Mouse (Mus musculus) adrenal gland (tissue): ENCODE measurements around the gene Ip6k3.

Source experiments
- intact Hi-C: fragments of 180-260 bp; cut with DNase I; formaldehyde crosslinking; loops from one replicate; pipeline ENCODE4 v1.15.1; 2025

The Ip6k3 gene

GRCm38 (mm10) chr17:27125669-27126202, 41.9 kb downstream of the Ip6k3 start:
- intact Hi-C loops: no loop called here

GRCm38 (mm10) chr17:27125185-27125584, 42.4 kb downstream of the Ip6k3 start:
- intact Hi-C loops: no loop called here

GRCm38 (mm10) chr17:27123813-27124375, 43.7 kb downstream of the Ip6k3 start:
- intact Hi-C loops: loop anchor here (5.0 kb wide), 1 partner anchor 92 kb away; no protein-coding TSS in a partner anchor

- intact Hi-C loops: loop anchor here (5.0 kb wide), 1 partner anchor 91 kb away; no protein-coding TSS in a partner anchor
Observed at GRCm38 (mm10) chr17:27123103-27123502, 44.5 kb downstream of the Ip6k3 start.

- intact Hi-C loops: loop anchor here (5.0 kb wide), 1 partner anchor 90 kb away; no protein-coding TSS in a partner anchor
Observed at GRCm38 (mm10) chr17:27122701-27123100, 44.9 kb downstream of the Ip6k3 start.

GRCm38 (mm10) chr17:27121781-27122180, 45.8 kb downstream of the Ip6k3 start:
- intact Hi-C loops: loop anchor here (5.0 kb wide), 1 partner anchor 89 kb away; no protein-coding TSS in a partner anchor

GRCm38 (mm10) chr17:27121266-27121665, 46.3 kb downstream of the Ip6k3 start:
- intact Hi-C loops: loop anchor here (5.0 kb wide), 1 partner anchor 89 kb away; no protein-coding TSS in a partner anchor

- intact Hi-C loops: loop anchor here (5.0 kb wide), 1 partner anchor 88 kb away; no protein-coding TSS in a partner anchor
Observed at GRCm38 (mm10) chr17:27120561-27121024, 47.0 kb downstream of the Ip6k3 start.

- intact Hi-C loops: loop anchor here (5.0 kb wide), 2 partner anchors 43 to 88 kb away; no protein-coding TSS in a partner anchor
Observed at GRCm38 (mm10) chr17:27119954-27120353, 47.6 kb downstream of the Ip6k3 start.

GRCm38 (mm10) chr17:27119540-27119895, 48.1 kb downstream of the Ip6k3 start:
- intact Hi-C loops: loop anchor here (5.0 kb wide), 1 partner anchor 42 kb away; no protein-coding TSS in a partner anchor

- intact Hi-C loops: loop anchor here (5.0 kb wide), 1 partner anchor 42 kb away; no protein-coding TSS in a partner anchor
Observed at GRCm38 (mm10) chr17:27118676-27119539, 48.7 kb downstream of the Ip6k3 start.

GRCm38 (mm10) chr17:27110072-27110471, 57.5 kb downstream of the Ip6k3 start:
- intact Hi-C loops: no loop called here

- intact Hi-C loops: loop anchor here (5.0 kb wide), 1 partner anchor 76 kb away; no protein-coding TSS in a partner anchor
Observed at GRCm38 (mm10) chr17:27107936-27108335, 59.7 kb downstream of the Ip6k3 start.

- intact Hi-C loops: loop anchor here (5.0 kb wide), 1 partner anchor 74 kb away; no protein-coding TSS in a partner anchor
Observed at GRCm38 (mm10) chr17:27106745-27107144, 60.9 kb downstream of the Ip6k3 start.

- intact Hi-C loops: loop anchor here (5.0 kb wide), 1 partner anchor 74 kb away; no protein-coding TSS in a partner anchor
Observed at GRCm38 (mm10) chr17:27105698-27106470, 61.7 kb downstream of the Ip6k3 start.

GRCm38 (mm10) chr17:27101675-27102074, 65.9 kb downstream of the Ip6k3 start:
- intact Hi-C loops: no loop called here

- intact Hi-C loops: no loop called here
Observed at GRCm38 (mm10) chr17:27095690-27096089, 71.9 kb downstream of the Ip6k3 start.
